Mouse (Mus musculus): Measurements from ENCODE around the gene Gm37240. TPM values are rescaled to one million over a fixed set of nuclear protein-coding genes. Genes with fewer than 3 reads are reported as not detected.

Gm37240 gene
- total RNA-seq, 2 experiments from 2014 or later = 1.4 to 2.4 TPM

- TF ChIP-seq CTCF (conservative IDR thresholded peaks at IDR 0.05) = no peak
- Histone ChIP-seq H3K27ac (peak overlapping the region; percentile 32; the same call in 1 of the 2 replicates), H3K4me3 (no peak overlapping the region)
- DNase-seq (ENCODE audit: low spot score in 2 of 2) = peak in 1 of 2 experiments; percentile 5
Measured at GRCm38 (mm10) chr3:84967364-84967763, 920.0 kb downstream of the Gm37240 start.

- DNase-seq (ENCODE audit: low spot score in 2 of 2) = peak in 1 of 2 experiments; percentile 8
- H3K4me3 ChIP-seq = no peak overlapping the region
- no peak for TF ChIP-seq CTCF (conservative IDR thresholded peaks at IDR 0.05)
- peak overlapping the region; percentile 2; the same call in 1 of the 2 replicates for H3K27ac ChIP-seq
Measured at GRCm38 (mm10) chr3:84965156-84965555, 922.2 kb downstream of the Gm37240 start.

GRCm38 (mm10) chr3:84955857-84956256, 931.5 kb downstream of the Gm37240 start:
- peak; percentile 71 for TF ChIP-seq CTCF (conservative IDR thresholded peaks at IDR 0.05)
- Histone ChIP-seq H3K4me3 (peak overlapping the region; percentile 74), H3K27ac (peak overlapping the region; percentile 99)
- DNase-seq (ENCODE audit: low spot score in 2 of 2) = no peak

- no peak for DNase-seq (ENCODE audit: low spot score in 2 of 2)
- peak overlapping the region; percentile 74 for H3K4me3 ChIP-seq
- peak overlapping the region; percentile 99 for H3K27ac ChIP-seq
- TF ChIP-seq CTCF (conservative IDR thresholded peaks at IDR 0.05) = no peak
Measured at GRCm38 (mm10) chr3:84955011-84955775, 932.1 kb downstream of the Gm37240 start.

GRCm38 (mm10) chr3:84952585-84953187, 934.6 kb downstream of the Gm37240 start:
- peak overlapping the region; percentile 99 for H3K27ac ChIP-seq
- no peak for TF ChIP-seq CTCF (conservative IDR thresholded peaks at IDR 0.05)
- no peak for DNase-seq (ENCODE audit: low spot score in 2 of 2)
- H3K4me3 ChIP-seq = peak overlapping the region; percentile 74

- DNase-seq (ENCODE audit: low spot score in 2 of 2) = peak; percentile 80 to 83
- TF ChIP-seq CTCF (conservative IDR thresholded peaks at IDR 0.05) = no peak
- Histone ChIP-seq H3K4me3 (peak overlapping the region; percentile 74), H3K27ac (peak overlapping the region; percentile 99)
Measured at GRCm38 (mm10) chr3:84952135-84952534, 935.2 kb downstream of the Gm37240 start.

- no peak for DNase-seq (ENCODE audit: low spot score in 2 of 2)
- TF ChIP-seq CTCF (conservative IDR thresholded peaks at IDR 0.05) = no peak
- Histone ChIP-seq H3K27ac (peak overlapping the region; percentile 99), H3K4me3 (peak overlapping the region; percentile 74)
Measured at GRCm38 (mm10) chr3:84951698-84952097, 935.6 kb downstream of the Gm37240 start.

GRCm38 (mm10) chr3:84949387-84949786, 937.9 kb downstream of the Gm37240 start:
- no peak for TF ChIP-seq CTCF (conservative IDR thresholded peaks at IDR 0.05)
- DNase-seq (ENCODE audit: low spot score in 2 of 2) = no peak
- H3K27ac ChIP-seq = no peak overlapping the region
- no peak overlapping the region for H3K4me3 ChIP-seq

- DNase-seq (ENCODE audit: low spot score in 2 of 2) = no peak
- Histone ChIP-seq H3K4me3 (no peak overlapping the region), H3K27ac (no peak overlapping the region)
- no peak for TF ChIP-seq CTCF (conservative IDR thresholded peaks at IDR 0.05)
Measured at GRCm38 (mm10) chr3:84946381-84946780, 940.9 kb downstream of the Gm37240 start.

GRCm38 (mm10) chr3:84944933-84945332, 942.4 kb downstream of the Gm37240 start:
- no peak for DNase-seq (ENCODE audit: low spot score in 2 of 2)
- TF ChIP-seq CTCF (conservative IDR thresholded peaks at IDR 0.05) = no peak
- no peak overlapping the region for H3K4me3 ChIP-seq
- H3K27ac ChIP-seq = no peak overlapping the region

GRCm38 (mm10) chr3:84937360-84938355, 949.7 kb downstream of the Gm37240 start:
- Histone ChIP-seq H3K27ac (peak overlapping the region; percentile 85), H3K4me3 (no peak overlapping the region)
- peak; percentile 45 to 63 for DNase-seq (ENCODE audit: low spot score in 2 of 2)
- no peak for TF ChIP-seq CTCF (conservative IDR thresholded peaks at IDR 0.05)

- H3K27ac ChIP-seq = peak overlapping the region; percentile 85
- DNase-seq (ENCODE audit: low spot score in 2 of 2) = no peak
- no peak overlapping the region for H3K4me3 ChIP-seq
- no peak for TF ChIP-seq CTCF (conservative IDR thresholded peaks at IDR 0.05)
Measured at GRCm38 (mm10) chr3:84936956-84937355, 950.4 kb downstream of the Gm37240 start.
